Mouse (Mus musculus) left cerebral cortex, postnatal 14 days (tissue): Measurements from ENCODE around the gene Col4a3bp. TPM values are rescaled to one million over a fixed set of nuclear protein-coding genes. Genes with fewer than 3 reads are reported as not detected.

ENCODE experiments used
- DNase-seq, 2 experiments: peaks; one replicate each; pipeline ENCODE4 v3.0.0; 2021 to 2022; ENCODE audit warnings: low spot score in 2 of 2, mixed read lengths in 1 of 2
- intact Hi-C: fragments of 180-260 bp; cut with DNase I; formaldehyde crosslinking; loops from one replicate; pipeline ENCODE4 v1.15.1; 2025
- total RNA-seq, 2 experiments: library from RNA; stranded (reverse); gene quantifications; 2 replicates each; pipeline ENCODE4 v1.2.3; 2021

Gene Col4a3bp
- total RNA-seq, 2 experiments from 2014 or later: 56.7 to 57.4 TPM

DNA sequence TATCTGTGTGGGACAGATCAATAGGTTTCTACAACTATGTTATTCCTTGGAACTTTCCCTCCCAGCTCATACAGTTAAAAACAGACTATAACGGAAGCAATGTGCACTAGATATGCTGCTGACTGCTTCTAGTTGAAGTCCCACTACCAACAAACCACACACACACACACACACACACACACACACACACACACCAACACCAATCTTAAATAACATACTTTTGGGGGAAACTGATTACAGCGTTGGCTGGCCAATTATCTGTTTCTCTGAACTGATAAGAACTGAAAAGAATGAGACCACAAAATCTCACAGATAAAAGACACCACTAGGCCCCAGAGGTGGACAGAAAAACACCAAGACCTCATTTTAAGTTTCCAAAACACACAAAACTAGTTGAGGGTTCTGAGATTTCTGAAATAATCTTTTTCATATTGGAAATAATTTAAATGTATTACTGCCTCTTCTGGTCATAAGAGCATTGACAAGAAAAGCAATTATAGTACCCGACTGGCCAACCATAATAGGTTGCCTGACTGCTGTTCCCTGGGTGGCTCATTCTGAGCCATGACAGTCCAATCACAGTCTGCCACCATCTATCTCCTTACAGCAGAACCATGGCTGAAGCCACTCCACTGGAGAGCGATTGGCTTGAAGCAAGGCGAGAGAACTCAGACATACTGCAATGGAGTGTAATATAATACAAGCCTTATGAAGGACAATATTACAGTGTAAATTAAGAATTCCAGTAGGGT lies 5.4 kb upstream of the Col4a3bp start:
- intact Hi-C loops: no loop called here

DNA sequence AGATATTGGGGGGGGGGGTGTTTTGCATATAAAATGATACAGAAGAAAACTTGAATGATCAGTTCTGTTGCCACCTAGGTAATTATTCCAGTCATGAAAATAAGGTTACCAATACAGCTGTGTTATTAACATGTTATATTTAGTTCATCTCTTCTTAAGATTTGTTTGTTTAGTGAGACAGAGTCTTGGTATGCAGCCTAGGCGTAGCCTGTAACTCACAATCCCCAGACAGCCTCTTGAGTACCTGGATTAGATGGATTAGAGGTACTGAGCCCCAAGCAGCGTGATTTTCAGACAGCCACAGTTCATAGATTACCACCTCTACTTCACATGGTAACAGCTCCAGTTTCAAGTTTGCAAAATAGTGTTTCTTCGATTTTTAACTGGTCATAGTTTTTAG lies 4.3 kb upstream of the Col4a3bp start:
- intact Hi-C loops: no loop called here
- no peak for DNase-seq

More for the DNA sequence above, 5.4 kb upstream of the Col4a3bp start:
- DNase-seq: no peak

DNA sequence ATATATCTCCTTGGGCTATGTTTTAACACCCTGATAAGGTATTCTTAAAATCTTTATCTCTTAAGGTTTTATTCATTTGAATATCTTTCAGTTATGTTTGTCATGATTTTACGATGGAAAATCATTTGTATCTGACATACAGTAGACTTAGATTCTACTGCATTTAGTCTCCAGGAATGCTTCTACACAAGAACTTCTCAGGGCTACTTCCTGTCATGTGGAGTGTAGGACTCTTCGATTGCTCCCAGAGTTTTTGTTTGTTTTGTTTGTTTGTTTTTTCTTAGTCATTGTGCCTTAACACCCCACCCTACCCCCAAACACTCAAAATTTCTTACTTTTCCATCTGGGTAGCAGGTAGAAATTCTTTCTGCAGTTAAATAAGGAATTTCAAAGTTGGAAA lies 1.0 kb upstream of the Col4a3bp start:
- intact Hi-C loops: loop anchor here (5.0 kb wide), 1 partner anchor 51 kb away; no protein-coding TSS in a partner anchor
- no peak for DNase-seq

DNA sequence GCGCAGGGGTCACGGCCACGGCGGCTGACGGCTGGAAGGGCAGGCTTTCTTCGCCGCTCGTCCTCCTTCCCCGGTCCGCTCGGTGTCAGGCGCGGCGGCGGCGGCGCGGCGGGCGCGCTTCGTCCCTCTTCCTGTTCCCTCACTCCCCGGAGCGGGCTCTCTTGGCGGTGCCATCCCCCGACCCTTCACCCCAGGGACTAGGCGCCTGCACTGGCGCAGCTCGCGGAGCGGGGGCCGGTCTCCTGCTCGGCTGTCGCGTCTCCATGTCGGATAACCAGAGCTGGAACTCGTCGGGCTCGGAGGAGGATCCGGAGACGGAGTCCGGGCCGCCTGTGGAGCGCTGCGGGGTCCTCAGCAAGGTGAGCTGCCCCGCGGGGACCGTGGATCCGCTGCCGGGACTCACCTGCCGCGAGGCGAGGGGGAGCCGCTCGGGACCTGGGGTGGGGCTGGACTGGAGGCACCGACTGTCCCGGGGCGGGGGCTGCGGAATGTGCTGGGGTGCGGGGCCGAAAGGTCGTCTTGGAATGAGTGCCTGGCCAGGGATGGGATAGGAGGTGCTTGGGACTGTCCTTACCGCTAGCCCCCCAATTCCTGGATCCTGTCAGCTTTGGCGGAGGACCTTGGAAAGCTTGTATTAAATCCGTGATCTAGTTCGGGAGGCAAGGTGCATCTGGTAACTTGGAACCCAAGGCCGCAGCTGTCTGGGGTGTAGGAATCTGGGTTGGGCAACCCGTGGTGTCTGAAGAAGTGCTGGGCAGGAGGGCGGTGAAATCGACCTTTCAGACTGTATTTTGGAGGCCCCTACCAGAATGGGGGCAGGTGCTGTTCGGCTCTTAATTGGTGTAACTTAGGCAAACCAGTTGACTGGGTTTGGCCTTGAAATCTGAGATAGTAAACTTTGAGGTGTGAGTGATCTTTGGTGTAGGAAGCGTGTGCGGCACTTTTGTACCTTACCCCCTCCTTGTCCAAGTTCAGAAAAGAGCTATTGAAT lies 778 bp downstream of the Col4a3bp start:
- intact Hi-C loops: loop anchor here (5.0 kb wide), 1 partner anchor 49 kb away; no protein-coding TSS in a partner anchor

DNA sequence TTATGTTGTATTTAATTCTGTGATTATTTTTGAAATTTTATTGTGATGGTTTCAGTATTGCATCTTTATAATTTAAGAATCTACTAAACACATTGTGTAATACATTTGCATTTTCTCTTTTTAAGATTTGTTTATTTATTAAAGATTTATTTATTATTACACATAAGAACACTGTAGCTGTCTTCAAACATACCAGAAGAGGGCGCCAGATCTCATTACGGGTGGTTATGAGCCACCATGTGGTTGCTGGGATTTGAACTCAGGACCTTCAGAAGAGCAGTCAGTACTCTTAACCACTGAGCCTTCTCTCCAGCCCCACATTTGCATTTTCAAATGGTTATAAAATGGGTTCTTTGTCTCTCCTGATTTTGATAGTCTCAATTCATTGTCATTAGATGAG lies 2.1 kb downstream of the Col4a3bp start:
- intact Hi-C loops: loop anchor here (5.0 kb wide), 1 partner anchor 48 kb away; no protein-coding TSS in a partner anchor
- DNase-seq: no peak

More for the DNA sequence above, 778 bp downstream of the Col4a3bp start:
- DNase-seq: peak; percentile 42 to 55

DNA sequence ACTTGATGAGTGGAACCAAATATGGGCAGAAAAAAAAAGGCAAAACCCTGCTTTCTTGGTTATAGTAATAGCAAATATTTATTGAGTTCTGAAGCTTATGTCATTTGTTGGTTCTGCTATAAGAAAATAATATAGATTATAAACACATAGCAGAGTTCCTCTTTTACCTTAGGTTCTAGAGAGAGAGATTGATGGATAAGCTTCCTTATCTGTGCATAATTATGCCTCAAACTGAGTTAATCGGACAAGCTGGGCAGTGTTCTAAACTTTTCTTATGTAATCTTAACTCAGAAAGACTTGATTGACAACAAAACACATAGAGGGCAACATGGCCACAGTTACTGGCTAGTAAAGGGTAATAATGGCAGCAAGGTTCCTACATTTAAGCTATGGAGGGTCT lies 4.8 kb downstream of the Col4a3bp start:
- DNase-seq: no peak
- intact Hi-C loops: no loop called here

DNA sequence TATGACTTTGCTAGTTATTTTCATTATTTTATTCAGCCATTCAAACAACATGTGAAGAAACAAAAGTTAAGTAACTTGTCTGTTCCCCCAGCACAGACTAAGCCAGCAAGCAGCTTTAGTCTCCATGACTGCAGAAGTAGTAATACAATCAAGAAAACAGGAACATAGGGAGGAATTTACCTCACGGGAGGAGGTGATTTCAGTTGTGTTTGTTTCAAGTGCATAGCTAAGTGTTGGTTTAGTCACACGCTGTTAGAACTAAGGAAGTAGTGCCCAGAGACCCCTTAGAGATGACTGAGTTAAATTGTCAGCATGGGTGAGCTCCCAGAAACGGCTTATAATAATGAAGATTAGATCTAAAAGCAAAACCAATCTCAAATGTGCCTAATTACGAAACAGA lies 5.5 kb downstream of the Col4a3bp start:
- intact Hi-C loops: no loop called here

DNA sequence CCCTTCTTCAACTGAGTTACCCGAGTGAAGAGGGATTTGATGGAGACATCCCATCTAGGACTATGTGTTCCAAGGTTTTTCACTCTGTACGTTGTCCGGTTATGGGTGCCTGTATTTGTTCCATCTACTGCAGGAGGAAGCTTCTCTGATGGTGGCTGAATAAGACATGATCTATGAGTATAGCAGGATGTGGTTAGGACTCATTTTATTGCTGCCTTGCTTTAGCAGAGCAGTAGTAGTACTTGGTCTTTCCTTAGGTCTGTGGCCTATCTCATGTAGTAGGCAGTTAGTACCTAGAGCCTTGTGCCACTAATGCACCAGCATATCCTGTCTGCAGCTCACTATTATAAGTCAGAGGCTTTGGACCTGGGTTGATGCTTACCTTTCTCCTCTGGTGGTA lies 12.7 kb downstream of the Col4a3bp start:
- intact Hi-C loops: no loop called here

More for the DNA sequence above, 5.5 kb downstream of the Col4a3bp start:
- DNase-seq: no peak

DNA sequence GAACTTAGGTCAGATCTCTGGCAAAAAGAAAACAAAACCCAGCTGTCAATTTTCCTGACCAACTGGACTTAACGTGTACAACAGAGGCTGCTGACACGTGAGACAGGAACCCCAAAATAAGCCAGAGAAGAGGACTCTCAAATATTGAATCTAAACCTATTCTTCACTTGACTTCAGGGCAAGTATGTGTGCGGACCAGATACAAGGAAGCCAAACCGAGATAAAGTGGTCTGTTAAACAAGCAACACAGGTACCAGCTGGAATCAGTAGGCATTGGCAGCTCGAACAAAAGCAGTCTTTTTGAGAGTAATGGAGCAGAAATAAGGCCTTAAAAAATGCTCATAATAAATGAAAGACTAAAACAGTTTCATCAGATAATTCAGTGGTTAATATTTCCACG lies 25.6 kb downstream of the Col4a3bp start:
- intact Hi-C loops: no loop called here
- no peak for DNase-seq

More for the DNA sequence above, 12.7 kb downstream of the Col4a3bp start:
- no peak for DNase-seq

DNA sequence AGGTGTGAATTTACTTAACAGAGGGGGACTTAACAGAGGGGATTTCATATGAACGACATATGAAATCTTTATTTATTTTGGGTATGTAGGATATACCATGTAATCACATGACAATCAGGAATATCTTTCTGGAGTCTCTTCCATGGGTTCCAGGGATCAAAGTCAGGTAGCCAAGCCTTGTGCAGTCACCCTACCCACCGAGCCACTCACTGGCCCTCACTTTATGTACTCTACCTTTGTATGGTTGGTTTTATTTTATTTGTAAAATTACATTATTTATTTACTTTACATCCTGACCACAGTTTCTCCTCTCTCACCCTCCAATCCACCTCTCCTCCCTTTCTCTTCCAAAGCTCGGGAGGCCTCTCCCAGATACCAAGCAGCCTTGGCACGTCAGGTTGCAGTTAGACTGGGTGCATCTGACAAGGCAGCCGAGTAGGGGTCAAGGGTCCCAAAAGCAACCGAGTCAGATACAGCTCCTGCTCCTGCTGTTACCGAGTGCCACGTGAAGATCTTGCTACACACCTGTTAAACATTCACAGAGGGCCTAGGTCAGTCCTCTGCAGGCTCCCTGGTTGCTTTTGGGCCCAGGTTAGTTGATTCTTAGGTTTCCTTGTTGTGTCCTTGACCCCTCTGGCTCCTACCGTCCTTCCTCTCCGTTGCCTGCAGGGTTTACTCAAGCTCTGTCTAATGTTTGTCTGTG lies 28.0 kb downstream of the Col4a3bp start:
- intact Hi-C loops: no loop called here
- no peak for DNase-seq

DNA sequence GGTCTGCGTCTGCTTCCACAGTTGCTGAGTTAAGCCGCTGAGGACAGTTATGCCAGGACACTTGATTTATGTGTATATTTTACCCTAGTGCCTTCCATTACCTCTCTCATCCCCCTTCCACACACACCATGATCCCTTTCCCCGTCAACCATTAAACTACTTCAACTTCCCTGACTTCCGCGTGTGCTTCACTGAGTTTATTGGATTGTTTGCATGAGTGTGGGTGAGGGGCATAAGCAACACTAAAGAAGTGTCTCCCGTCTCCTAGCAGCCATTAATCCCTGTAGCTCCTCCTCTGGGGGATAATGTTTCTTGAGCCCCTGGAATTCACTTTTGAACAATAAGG lies 28.6 kb downstream of the Col4a3bp start:
- DNase-seq: no peak
- intact Hi-C loops: no loop called here

DNA sequence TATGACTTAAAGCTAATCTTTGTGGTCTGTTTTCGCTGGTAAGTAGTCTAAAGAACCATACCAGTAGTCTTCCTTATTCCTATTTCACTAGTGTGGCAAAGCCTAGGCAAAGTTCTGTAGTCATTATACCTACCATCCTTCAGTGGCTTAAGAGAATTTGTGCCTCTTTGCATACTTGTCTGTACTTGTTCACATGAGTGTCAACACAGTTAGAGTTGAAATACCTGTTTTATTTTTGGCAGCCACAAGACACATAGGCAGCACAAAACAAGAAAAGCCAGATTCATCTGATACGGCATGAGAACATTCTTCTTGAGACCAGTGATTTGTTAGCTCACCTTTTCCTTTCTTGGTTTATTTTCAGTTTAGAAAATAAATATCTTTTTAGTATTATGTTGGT lies 31.8 kb downstream of the Col4a3bp start:
- DNase-seq: no peak
- intact Hi-C loops: no loop called here

DNA sequence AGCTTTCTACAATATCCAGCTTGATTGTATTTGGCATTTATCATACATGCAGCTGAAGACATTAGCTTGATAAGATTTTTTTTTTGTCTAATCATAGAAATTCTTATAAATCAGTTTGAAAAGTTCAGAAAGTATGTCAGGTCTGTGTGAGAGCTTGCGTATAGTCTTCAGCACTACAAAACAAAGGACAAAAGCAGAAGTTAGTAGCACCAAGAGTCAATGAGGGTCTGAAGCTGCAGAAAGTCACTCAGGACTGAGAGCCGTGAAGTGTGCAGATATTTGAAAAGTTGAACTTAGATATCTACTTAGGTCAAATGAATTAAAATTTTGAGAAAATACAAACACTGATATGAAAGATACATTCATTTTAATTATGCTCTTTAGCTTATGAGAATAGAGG lies 36.7 kb downstream of the Col4a3bp start:
- intact Hi-C loops: no loop called here
- DNase-seq: no peak

DNA sequence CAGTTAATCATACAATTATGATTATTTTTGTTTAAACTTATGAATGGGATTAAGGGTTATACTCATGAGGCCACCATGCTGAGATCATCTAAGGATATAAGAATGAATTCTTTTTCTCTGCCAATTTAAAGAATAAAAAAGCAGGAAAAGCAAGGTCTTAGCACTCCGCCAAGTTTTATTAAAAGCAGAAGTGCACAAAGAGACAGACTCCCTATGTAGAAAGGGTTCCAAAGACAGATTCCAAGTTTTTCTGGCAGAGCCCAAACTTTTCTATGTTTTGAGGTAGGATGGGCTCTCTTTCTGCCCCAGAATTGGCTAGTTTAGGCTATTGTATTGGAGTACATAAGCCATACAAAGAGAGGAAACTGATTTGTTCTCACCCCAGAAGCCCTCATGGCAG lies 37.6 kb downstream of the Col4a3bp start:
- no peak for DNase-seq

DNA sequence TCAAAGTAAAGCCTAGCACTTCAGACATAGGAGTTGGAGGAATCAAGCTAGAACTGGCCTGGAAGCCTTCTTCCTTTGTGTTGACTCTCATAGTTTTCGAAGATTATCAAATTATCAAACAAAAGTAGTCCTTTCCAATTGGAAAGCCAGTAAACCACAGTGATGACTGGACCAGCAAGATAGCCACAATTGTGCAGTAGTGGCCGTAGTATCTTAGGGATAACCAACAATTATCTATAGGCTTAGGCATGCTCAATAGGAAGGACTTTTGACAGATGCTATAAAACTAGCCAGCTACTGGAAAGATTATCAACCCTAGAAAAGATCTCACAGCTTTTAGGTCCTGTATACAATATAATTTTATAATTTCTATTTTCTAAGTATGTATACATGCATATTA lies 41.8 kb downstream of the Col4a3bp start:
- intact Hi-C loops: no loop called here
- DNase-seq: no peak

More for the DNA sequence above, 37.6 kb downstream of the Col4a3bp start:
- intact Hi-C loops: no loop called here

DNA sequence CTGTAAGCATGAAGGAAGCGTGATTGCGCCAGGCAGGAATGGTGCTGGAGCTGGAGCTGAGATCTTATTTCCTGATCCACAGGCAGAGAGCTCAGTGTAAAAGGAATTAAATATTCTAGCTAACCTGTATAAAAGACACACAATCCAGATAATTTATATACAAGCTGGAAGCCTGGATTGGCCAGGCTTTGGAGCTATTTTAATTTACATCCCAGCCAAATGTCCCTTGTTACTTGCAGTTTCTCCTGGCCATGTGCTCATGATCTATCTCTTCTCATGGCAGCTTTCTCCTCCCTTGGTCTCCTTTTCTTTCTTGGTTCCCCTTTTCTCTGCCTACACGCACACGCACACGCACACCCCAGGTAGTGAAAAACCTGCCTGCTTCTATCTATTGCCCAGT lies 44.1 kb downstream of the Col4a3bp start:
- intact Hi-C loops: no loop called here
- DNase-seq: no peak

DNA sequence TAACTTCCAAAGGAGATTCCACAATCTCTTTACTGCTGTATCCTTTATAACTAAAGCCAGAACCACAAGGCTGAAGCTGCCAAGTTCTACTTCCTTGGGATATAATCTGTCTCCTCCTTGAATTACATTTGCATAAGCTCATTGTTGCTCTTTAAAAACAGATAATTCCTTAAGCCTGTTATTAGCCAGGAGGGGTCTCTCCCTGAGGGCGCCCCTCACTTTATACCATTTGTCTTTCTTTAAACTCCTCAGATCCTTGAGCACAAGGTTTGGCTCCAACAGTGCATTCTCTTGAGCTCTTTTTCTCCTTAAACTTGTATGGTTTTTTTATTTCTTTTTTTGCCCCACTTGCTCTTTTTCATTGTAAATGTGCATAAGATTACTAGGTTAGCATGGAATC lies 46.2 kb downstream of the Col4a3bp start:
- no peak for DNase-seq
- intact Hi-C loops: no loop called here

DNA sequence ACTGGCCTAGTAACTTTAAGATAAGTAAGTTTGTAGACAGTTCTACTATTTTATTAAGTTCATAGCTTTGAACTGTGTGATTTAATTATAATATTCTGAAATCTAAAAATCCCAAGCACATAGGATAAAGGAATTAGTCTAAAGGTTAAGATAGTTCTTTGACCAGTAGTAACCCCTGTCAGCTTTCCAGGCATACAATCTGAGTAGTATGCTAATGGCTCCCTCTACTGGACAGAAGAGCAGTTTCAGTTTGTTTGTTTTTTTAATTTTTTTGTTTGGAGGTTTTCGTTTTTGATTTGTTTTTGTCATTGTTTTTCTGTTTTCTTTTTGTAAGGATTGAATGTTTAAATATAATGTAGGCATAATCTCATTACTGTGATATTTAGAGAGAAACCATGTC lies 51.2 kb downstream of the Col4a3bp start:
- DNase-seq: peak in 1 of 2 experiments; percentile 44
- intact Hi-C loops: loop anchor here (2.0 to 5.0 kb wide), 2 partner anchors 51 to 163 kb away; partner anchors contain the start of genes Col4a3bp and Polk

DNA sequence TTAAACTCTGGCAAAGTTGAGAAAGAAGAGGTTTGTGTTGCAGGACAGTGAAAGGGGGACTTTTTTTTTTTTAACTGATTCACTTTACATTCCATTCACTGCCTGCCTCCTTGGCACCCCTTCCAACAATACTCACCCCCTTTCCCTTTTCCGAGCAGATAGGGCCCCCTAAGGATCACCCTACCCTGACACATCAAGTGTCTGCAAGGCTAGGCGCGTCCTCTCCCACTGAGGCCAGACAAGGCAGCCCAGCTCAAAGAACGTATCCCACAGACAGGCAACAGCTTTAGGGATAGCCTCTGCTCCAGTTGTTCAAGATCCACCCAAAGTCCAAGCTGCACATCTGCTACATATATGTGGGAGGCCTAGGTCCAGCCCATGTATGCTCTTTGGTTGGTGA lies 51.7 kb downstream of the Col4a3bp start:
- intact Hi-C loops: loop anchor here (5.0 kb wide), 1 partner anchor 52 kb away; the partner anchor contains the start of genes Col4a3bp and Polk
- no peak for DNase-seq

DNA sequence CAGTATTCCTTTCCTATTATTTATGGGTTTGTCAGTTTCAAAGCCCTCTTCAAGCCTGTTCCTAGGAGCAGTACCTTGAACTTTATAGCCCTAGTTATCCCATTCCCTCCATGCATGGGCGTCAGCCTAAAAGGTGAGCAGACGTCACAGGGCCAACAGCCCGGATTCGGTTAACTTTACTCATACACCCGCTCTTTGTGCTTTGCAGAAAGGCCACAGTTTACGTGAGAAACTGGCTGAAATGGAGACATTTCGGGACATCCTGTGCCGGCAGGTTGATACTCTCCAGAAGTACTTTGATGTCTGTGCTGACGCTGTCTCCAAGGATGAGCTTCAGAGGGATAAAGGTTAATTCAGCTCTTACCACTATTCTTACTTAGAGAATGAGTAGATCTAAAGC lies 56.8 kb downstream of the Col4a3bp start:
- intact Hi-C loops: no loop called here

More for the DNA sequence above, 56.8 kb downstream of the Col4a3bp start:
- no peak for DNase-seq
